Mouse (Mus musculus) urinary bladder, postnatal 14 days (tissue): ENCODE results near the gene Cck.
"Not testable (repeated sequence)": the region's sequence is repeated elsewhere in the genome, so short reads cannot be mapped to it uniquely, and the experiment has no call there.

Source experiments
- DNase-seq: peaks from one replicate; pipeline ENCODE4 v3.0.0; 2021; ENCODE audit warnings: low spot score

The Cck gene

GRCm38 (mm10) chr9:121459950-121460349, 35.5 kb downstream of the Cck start:
- DNase-seq, result no peak

GRCm38 (mm10) chr9:121458466-121458865, 37.0 kb downstream of the Cck start:
- peak; percentile 61 for DNase-seq

GRCm38 (mm10) chr9:121456739-121457515, 38.6 kb downstream of the Cck start:
- no peak for DNase-seq

GRCm38 (mm10) chr9:121454891-121455290, 40.6 kb downstream of the Cck start:
- no peak for DNase-seq

GRCm38 (mm10) chr9:121452342-121452942, 43.1 kb downstream of the Cck start:
- not testable (repeated sequence) for DNase-seq

GRCm38 (mm10) chr9:121446431-121446831, 49.1 kb downstream of the Cck start:
- no peak for DNase-seq

GRCm38 (mm10) chr9:121445364-121445763, 50.1 kb downstream of the Cck start:
- peak; percentile 60 for DNase-seq

GRCm38 (mm10) chr9:121444367-121444707, 51.2 kb downstream of the Cck start:
- no peak for DNase-seq

- no peak for DNase-seq
Measured at GRCm38 (mm10) chr9:121443696-121444366, 51.7 kb downstream of the Cck start.

- no peak for DNase-seq
Measured at GRCm38 (mm10) chr9:121442145-121442544, 53.3 kb downstream of the Cck start.
